Mouse (Mus musculus) embryonic fibroblast, embryonic 13.5 days (primary cell): ENCODE measurements at regions not wholly inside any gene's neighbourhood (a gene's known extent, or its start where the extent isn't known, plus 50 kb on each side); places are given as distances from the start of the nearest gene placed in this dataset.
A peak's percentile ranks its signal among the peaks of the same experiment; 100 is the strongest.
"Not testable (repeated sequence)": the region's sequence is repeated elsewhere in the genome, so short reads cannot be mapped to it uniquely, and the experiment has no call there.

Source experiments
- H3K27ac ChIP-seq: 2 replicates; pipeline ENCODE4 v1.5.1; 2012; ENCODE audit warnings: low read length, control low read depth, inconsistent platforms; ENCODE audit not compliant: insufficient read depth
- H3K4me1 ChIP-seq: 2 replicates; pipeline ENCODE4 v1.6.1; 2011; ENCODE audit warnings: low read length; ENCODE audit not compliant: control insufficient read depth, insufficient read depth
- H3K4me3 ChIP-seq: 2 replicates; pipeline ENCODE4 v1.5.1; 2011; ENCODE audit warnings: mild to moderate bottlenecking, control low read depth, low read length; ENCODE audit not compliant: insufficient read depth
- CTCF ChIP-seq: IDR thresholded peaks from 2 replicates; pipeline ENCODE4 v1.5.1; 2011; ENCODE audit warnings: mild to moderate bottlenecking, control low read depth, low read length, moderate library complexity, borderline replicate concordance; ENCODE audit not compliant: insufficient read depth
- POLR2A ChIP-seq: IDR thresholded peaks from 2 replicates; pipeline ENCODE4 v1.6.1; 2011; ENCODE audit warnings: low read depth, mild to moderate bottlenecking, control low read depth, low read length, moderate library complexity

GRCm38 (mm10) chr1:18058211-18058971 is 87.3 kb downstream of the Crisp4 start:
- H3K27ac ChIP-seq = no peak overlapping the region
- H3K4me1 ChIP-seq = no peaks in the 10 kb centered on the region; the same call in 1 of the 2 replicates
- no peak for TF ChIP-seq CTCF
- no peak for TF ChIP-seq POLR2A
- H3K4me3 ChIP-seq = peak overlapping the region; percentile 25

DNA sequence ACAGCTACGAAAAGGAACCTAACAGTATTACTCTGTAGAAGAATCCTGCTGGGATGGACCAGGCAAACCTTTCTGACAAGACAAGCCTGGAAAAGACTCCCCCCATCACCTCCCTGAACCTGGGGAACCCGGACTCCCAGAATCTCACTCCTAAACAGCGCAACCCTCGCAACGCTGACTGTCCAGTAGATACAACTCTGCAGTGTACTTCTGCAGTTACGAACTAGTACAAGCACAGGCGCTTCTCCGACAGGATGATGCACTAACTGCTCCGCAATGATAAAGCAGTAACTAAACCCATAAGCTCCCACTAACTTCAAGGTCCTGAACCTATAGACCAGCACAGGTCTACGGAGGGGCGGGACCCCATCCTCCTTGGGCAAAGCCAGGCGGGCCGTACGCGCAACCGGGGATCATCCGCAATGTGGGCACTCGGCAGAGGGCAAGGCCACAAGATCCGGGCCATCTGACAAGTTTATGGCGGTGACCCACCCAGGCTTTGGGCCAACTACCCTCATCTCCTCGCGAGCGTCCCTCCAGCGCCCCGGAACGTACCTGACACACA is 88.0 kb downstream of the Crisp4 start:
- TF ChIP-seq POLR2A (no peak), CTCF (no peak)
- H3K4me3 ChIP-seq = peak overlapping the region; percentile 25
- H3K27ac ChIP-seq = no peak overlapping the region
- H3K4me1 ChIP-seq = no peaks in the 10 kb centered on the region; the same call in 1 of the 2 replicates

- not testable (repeated sequence) for H3K4me3 ChIP-seq, H3K27ac ChIP-seq
Observed at GRCm38 (mm10) chr1:18057003-18057402, 88.7 kb downstream of the Crisp4 start.

GRCm38 (mm10) chr1:18030226-18030625 is 115.5 kb downstream of the Crisp4 start:
- TF ChIP-seq CTCF (no peak), POLR2A (no peak)
- Histone ChIP-seq H3K27ac (no peak overlapping the region), H3K4me1 (no peaks in the 10 kb centered on the region), H3K4me3 (no peak overlapping the region)

More at GRCm38 (mm10) chr1:18057003-18057402, 88.7 kb downstream of the Crisp4 start:
- H3K4me1 ChIP-seq = not testable (repeated sequence)

- not testable (repeated sequence) for H3K27ac ChIP-seq, H3K4me1 ChIP-seq, H3K4me3 ChIP-seq
Observed at GRCm38 (mm10) chr1:18012941-18013340, 132.8 kb downstream of the Crisp4 start.

GRCm38 (mm10) chr1:17980604-17981003 is 165.1 kb downstream of the Crisp4 start:
- no peak overlapping the region for H3K27ac ChIP-seq
- no peak for TF ChIP-seq POLR2A
- TF ChIP-seq CTCF = no peak
- no peaks in the 10 kb centered on the region for H3K4me1 ChIP-seq
- no peak overlapping the region for H3K4me3 ChIP-seq

GRCm38 (mm10) chr1:17978086-17978485 is 167.6 kb downstream of the Crisp4 start:
- Histone ChIP-seq H3K27ac (no peak overlapping the region), H3K4me1 (no peaks in the 10 kb centered on the region), H3K4me3 (no peak overlapping the region)
- TF ChIP-seq CTCF = no peak

- H3K4me1 ChIP-seq = not testable (repeated sequence)
Observed at GRCm38 (mm10) chr1:17956881-17957280, 188.8 kb downstream of the Crisp4 start.

GRCm38 (mm10) chr1:17932108-17932810 is 213.4 kb downstream of the Crisp4 start:
- not testable (repeated sequence) for H3K27ac ChIP-seq, H3K4me1 ChIP-seq, H3K4me3 ChIP-seq

More at GRCm38 (mm10) chr1:17956881-17957280, 188.8 kb downstream of the Crisp4 start:
- H3K4me3 ChIP-seq, H3K27ac ChIP-seq: not testable (repeated sequence)
